Mouse (Mus musculus): ENCODE results near the gene Gstz1.
"Not testable (repeated sequence)": the region's sequence is repeated elsewhere in the genome, so short reads cannot be mapped to it uniquely, and the experiment has no call there.

- not testable (repeated sequence) for TF ChIP-seq CTCF (IDR thresholded peaks at IDR 0.05; ENCODE audit: extremely low read depth, insufficient read depth, insufficient read length, insufficient replicate concordance); POLR2A (IDR thresholded peaks at IDR 0.05; ENCODE audit: low read depth, low read length)
These were observed 7.5 kb downstream of the Gstz1 start for GRCm38 (mm10) chr12:87154448-87154847.
